In genomic region chr1:33900175-33900574, GRCm38 (mm10) we compare ENCODE assay signal across 23 mouse cellular contexts. TPM values are rescaled to one million over a fixed set of nuclear protein-coding genes. Genes with fewer than 3 reads are reported as not detected.
DNase-seq lines count a peak whose midpoint lies in the region; ATAC-seq and TF ChIP-seq lines count a peak whose summit lies in the region.
"Had no signal": no experiment of that assay in that cellular context is flagged by ENCODE, and none has a peak within 500 bp of the region (broad histone marks: within the 10 kb centered on the region; RNA-seq: fewer than 3 reads in every experiment).

No protein-coding gene starts in this region.

- H3K4me3 ChIP-seq in heart, embryonic 11.5 days (ENCODE audit: low read depth, low read length): no peak overlapping the region
- H3K4me3 ChIP-seq in C2C12 (ENCODE audit: insufficient read depth, poor library complexity, severe bottlenecking): no peak overlapping the region
- H3K4me3 ChIP-seq in thymus, adult 2 months (ENCODE audit: control insufficient read depth, insufficient read depth, low read length): no peak overlapping the region
- H3K4me3 ChIP-seq: heart, adult 2 months; hindbrain, embryonic 12.5 days; midbrain, embryonic 15.5 days; neural tube, embryonic 15.5 days had no signal

- H3K27ac ChIP-seq in heart, embryonic 11.5 days (ENCODE audit: low read depth, low read length): no peak overlapping the region
- no peak overlapping the region for H3K27ac ChIP-seq in thymus, adult 2 months (ENCODE audit: control insufficient read depth, insufficient read depth, low read length)
- H3K27ac ChIP-seq: heart, adult 2 months; hindbrain, embryonic 12.5 days; midbrain, embryonic 15.5 days; neural tube, embryonic 15.5 days had no signal

- H3K4me1 ChIP-seq in heart, embryonic 11.5 days (ENCODE audit: control insufficient read depth, insufficient read depth, low read length): peaks cover 4% of the 10 kb centered on the region
- H3K4me1 ChIP-seq in thymus, adult 2 months (replicated peaks; ENCODE audit: control insufficient read depth, insufficient read depth, low read length): no peaks in the 10 kb centered on the region
- H3K4me1 ChIP-seq: midbrain, embryonic 15.5 days; neural tube, embryonic 15.5 days had no signal

- H3K36me3 ChIP-seq in heart, embryonic 11.5 days (ENCODE audit: control insufficient read depth, insufficient read depth, low read length): no peaks in the 10 kb centered on the region
- H3K36me3 ChIP-seq in C2C12 (ENCODE audit: control insufficient read depth, insufficient read depth): peaks cover 12% of the 10 kb centered on the region
- no peaks in the 10 kb centered on the region for H3K36me3 ChIP-seq in thymus, adult 2 months (ENCODE audit: control insufficient read depth, insufficient read depth, low read length)
- H3K36me3 ChIP-seq: hindbrain, embryonic 12.5 days; midbrain, embryonic 15.5 days had no signal

- H3K79me2 ChIP-seq in C2C12 (ENCODE audit: control insufficient read depth, insufficient read depth): peaks cover 43% of the 10 kb centered on the region

- 70% methylated on average over 8 of the region's 8 CpGs for WGBS in heart, embryonic 11.5 days (ENCODE audit: insufficient replicate concordance)
- WGBS in thymus, adult 2 months: 78% methylated on average over 8 of the region's 8 CpGs

- TF ChIP-seq POLR2A in thymus, adult 2 months (IDR thresholded peaks at IDR 0.05; ENCODE audit: control insufficient read depth, extremely low read depth, insufficient read depth, low read length, poor library complexity): no peak

- TF ChIP-seq CTCF in C2C12 (IDR thresholded peaks at IDR 0.05; ENCODE audit: control insufficient read depth, insufficient read depth, insufficient read length): no peak
- no peak for TF ChIP-seq CTCF in thymus, adult 2 months (IDR thresholded peaks at IDR 0.05; ENCODE audit: borderline replicate concordance, control insufficient read depth, extremely low read depth, insufficient read depth, low read length, poor library complexity)

- no peaks in the 10 kb centered on the region for H3K9me3 ChIP-seq in heart, embryonic 11.5 days (replicated peaks; ENCODE audit: control insufficient read depth, low read length)
- H3K9me3 ChIP-seq: hindbrain, embryonic 12.5 days; midbrain, embryonic 15.5 days; neural tube, embryonic 15.5 days had no signal

- ATAC-seq in heart, embryonic 11.5 days (replicated peaks; ENCODE audit: insufficient number of reproducible peaks, low FRiP score, low TSS enrichment): no peak
- ATAC-seq: midbrain, embryonic 15.5 days had no signal

- H3ac ChIP-seq in C2C12 (ENCODE audit: control insufficient read depth, insufficient read length, low read depth): no peak overlapping the region

- intact Hi-C loops in heart, postnatal 10 days (cut with DNase I): no loop called here

- no peak overlapping the region for H3K9ac ChIP-seq in heart, embryonic 11.5 days (ENCODE audit: low read depth, low read length)
- H3K9ac ChIP-seq: hindbrain, embryonic 12.5 days; midbrain, embryonic 15.5 days; neural tube, embryonic 15.5 days had no signal

- no peak overlapping the region for H3K4me2 ChIP-seq in heart, embryonic 11.5 days
- H3K4me2 ChIP-seq: hindbrain, embryonic 12.5 days; midbrain, embryonic 15.5 days; neural tube, embryonic 15.5 days had no signal

- peaks cover 13% of the 10 kb centered on the region for H3K79me3 ChIP-seq in C2C12 (ENCODE audit: low read depth)

- H3K27me3 ChIP-seq in heart, embryonic 11.5 days (ENCODE audit: control insufficient read depth, insufficient read depth, low read length): no peaks in the 10 kb centered on the region
- no peaks in the 10 kb centered on the region for H3K27me3 ChIP-seq in C2C12 (ENCODE audit: control insufficient read depth, insufficient read depth, insufficient read length)
- H3K27me3 ChIP-seq in thymus, adult 2 months (ENCODE audit: control insufficient read depth, insufficient read depth, low read length): no peaks in the 10 kb centered on the region
- H3K27me3 ChIP-seq: CH12.LX; midbrain, embryonic 15.5 days; neural tube, embryonic 15.5 days had no signal

- peak; percentile 32 to 38 for DNase-seq in heart, postnatal 10 days
- DNase-seq in 3T3-L1 (ENCODE audit: low read depth, low spot score): peak; percentile 96
- peak; percentile 51 to 54 for DNase-seq in adrenal gland, postnatal 36 days
- no peak for DNase-seq in cerebellum, postnatal 14 days
- DNase-seq in thymus, adult 2 months: no peak
- DNase-seq: cerebellum, adult 11 months; cerebellum, postnatal 10 days; embryo, embryonic 11 days; gastrocnemius, postnatal 10 days; kidney, adult 2 months; kidney, postnatal 14 days; left cerebral cortex, postnatal 4 days; liver; lung, adult 18-20 months; right cerebral cortex, postnatal 4 days had no signal

TF ChIP-seq in C2C12, 6 proteins besides CTCF, POLR2A, EP300 and RAD21:
- peak; percentile 100 for TF ChIP-seq MAX (IDR thresholded peaks at IDR 0.05)
- TF ChIP-seq USF1 (IDR thresholded peaks at IDR 0.05; ENCODE audit: low read depth): peak; percentile 73
- TF ChIP-seq FOSL1 (IDR thresholded peaks at IDR 0.05; ENCODE audit: insufficient read depth, low read length, poor library complexity, severe bottlenecking): peak; percentile 87
- no peak for TF ChIP-seq MYOG (IDR thresholded peaks at IDR 0.05; ENCODE audit: control insufficient read depth, extremely low read depth, insufficient read length)

RNA-seq across cellular contexts. Expression of gene Bend6, which starts 7.4 kb away (rescaled TPM):
- 1 to 10 TPM; 3.2 to 4.1 TPM for total RNA-seq in heart, postnatal 10 days (2021)
- polyA plus RNA-seq in heart, embryonic 11.5 days (2014; fragmentation: Nextera tagmentation; extraction: Ambion mirVana): 4.3 and 4.5 TPM in 2 replicates
- 5.2 TPM for polyA plus RNA-seq in C2C12 (2012; fragmentation: generic; extraction: Trizol)
- 1 to 10 TPM; 1.2 TPM for total RNA-seq in adrenal gland, postnatal 36 days (2021)
- 0.41 and 0.55 TPM in 2 replicates for polyA plus RNA-seq in thymus, adult 2 months (2012; rRNA removed)
- total RNA-seq: megakaryocyte-erythroid progenitor cell, adult 5-6 weeks had no signal

RNA-seq across cellular contexts. Expression of gene Dst, which starts 7.8 kb away (rescaled TPM):
- 100 to 1,000 TPM; 281 to 295 TPM for total RNA-seq in heart, postnatal 10 days (2021)
- 24.5 and 26.9 TPM in 2 replicates for polyA plus RNA-seq in heart, embryonic 11.5 days (2014; fragmentation: Nextera tagmentation; extraction: Ambion mirVana)
- polyA plus RNA-seq in C2C12 (2012; fragmentation: generic; extraction: Trizol): 26.5 TPM
- total RNA-seq in adrenal gland, postnatal 36 days (2021): 100 to 1,000 TPM; 135 to 163 TPM
- 23.1 and 24.2 TPM in 2 replicates for polyA plus RNA-seq in thymus, adult 2 months (2012; rRNA removed)

Comparison
In these comparisons a context has a peak if more than half of its experiments do, and no peak if none do; other contexts are left out.
1. DNase-seq: peak in heart, postnatal 10 days (2 of 2), 3T3-L1 (single experiment) and adrenal gland, postnatal 36 days (2 of 2); none in cerebellum, postnatal 14 days (0 of 2) and thymus, adult 2 months (single experiment).